Mouse (Mus musculus) liver, embryonic 14.5 days (tissue): ENCODE data around the gene Fgfr2. TPM values are rescaled to one million over a fixed set of nuclear protein-coding genes. Genes with fewer than 3 reads are reported as not detected.
A peak's percentile ranks its signal among the peaks of the same experiment; 100 is the strongest.

ENCODE experiments used
- ATAC-seq: fragments of 200-750 bp; cut with Nextera tagmentation; 2 replicates; pipeline ENCODE4 v1.8.0; 2017; ENCODE audit warnings: moderate number of reproducible peaks, mild to moderate bottlenecking, moderate library complexity; ENCODE audit not compliant: insufficient read depth
- DNase-seq, 3 experiments: peaks; one replicate each; pipeline ENCODE4 v3.0.0-alpha.2; 2012 to 2013; ENCODE audit warnings: low read depth in 3 of 3, low spot score in 3 of 3
- H3K27ac ChIP-seq: fragments of 300-500 bp; sonication (generic); 2 replicates; pipeline ENCODE4 v1.5.1; 2014; ENCODE audit warnings: moderate library complexity, mild to moderate bottlenecking, control low read depth, inconsistent platforms
- H3K27me3 ChIP-seq: fragments of 300-500 bp; sonication (generic); 2 replicates; pipeline ENCODE4 v1.6.1; 2014; ENCODE audit warnings: mild to moderate bottlenecking, low read length, moderate library complexity; ENCODE audit not compliant: control insufficient read depth, insufficient read depth
- H3K36me3 ChIP-seq: fragments of 300-500 bp; sonication (generic); replicated peaks from 2 replicates; pipeline ENCODE4 v1.6.1; 2014; ENCODE audit warnings: low read depth; ENCODE audit not compliant: control insufficient read depth, insufficient read depth
- H3K4me1 ChIP-seq, 2 experiments: fragments of 200-500 bp in 1 of 2; fragments of 300-500 bp in 1 of 2; sonication (generic) in 1 of 2; replicated peaks; 2 replicates each; pipeline ENCODE4 v1.6.1; 2012 to 2014; ENCODE audit warnings: antibody characterized with exemption in 1 of 2, inconsistent platforms in 1 of 2, low read length in 1 of 2; ENCODE audit not compliant: control insufficient read depth in 2 of 2, insufficient read depth in 2 of 2
- H3K4me2 ChIP-seq: fragments of 300-500 bp; sonication (generic); 2 replicates; pipeline ENCODE4 v1.6.1; 2014; ENCODE audit warnings: low read depth, mild to moderate bottlenecking, control low read depth, moderate library complexity
- H3K4me3 ChIP-seq, 2 experiments: fragments of 200-500 bp in 1 of 2; fragments of 300-500 bp in 1 of 2; sonication (generic) in 1 of 2; 2 replicates each; pipeline ENCODE4 v1.5.1; 2012 to 2014; ENCODE audit warnings: low read depth in 2 of 2, low read length in 2 of 2, mild to moderate bottlenecking in 2 of 2, control low read depth in 1 of 2, inconsistent platforms in 1 of 2, moderate library complexity in 1 of 2; ENCODE audit not compliant: insufficient read depth in 1 of 2
- H3K9ac ChIP-seq: fragments of 300-500 bp; sonication (generic); replicated peaks from 2 replicates; pipeline ENCODE4 v1.6.1; 2014; ENCODE audit warnings: mild to moderate bottlenecking, control low read depth, moderate library complexity
- H3K9me3 ChIP-seq: fragments of 300-500 bp; sonication (generic); 2 replicates; pipeline ENCODE4 v1.6.1; 2016; ENCODE audit warnings: low read length, mixed read lengths; ENCODE audit not compliant: control insufficient read depth
- CTCF ChIP-seq: IDR thresholded peaks from 2 replicates; pipeline ENCODE4 v1.5.1; 2016; ENCODE audit warnings: antibody characterized with exemption, low read depth, control low read depth
- EP300 ChIP-seq: IDR thresholded peaks from 2 replicates; pipeline ENCODE4 v1.6.1; 2016; ENCODE audit warnings: antibody characterized with exemption, low read depth
- WGBS: fragments of 180-500 bp; shearing (Covaris S2); extraction: QIAGEN DNeasy Blood & Tissue Kit; methylation state at CpG from one replicate; pipeline ENCODE4 v1.1.7; 2014; ENCODE audit not compliant: insufficient replicate concordance; 5-methylcytosine and 5-hydroxymethylcytosine counted together
- polyA plus RNA-seq, 2 experiments: library from polyadenylated mRNA; depleted of rRNA in 1 of 2; stranded (reverse) in 1 of 2; unstranded in 1 of 2; fragments of >200 nt; fragmentation: Nextera tagmentation in 1 of 2; extraction: Ambion mirVana in 1 of 2; gene quantifications; 2 replicates each; pipeline versions ENCODE4 v1.2.1 to v1.2.3; 2012 to 2014

The Fgfr2 gene
- polyA plus RNA-seq, 2 experiments = 7.9 to 8.8 TPM

DNA sequence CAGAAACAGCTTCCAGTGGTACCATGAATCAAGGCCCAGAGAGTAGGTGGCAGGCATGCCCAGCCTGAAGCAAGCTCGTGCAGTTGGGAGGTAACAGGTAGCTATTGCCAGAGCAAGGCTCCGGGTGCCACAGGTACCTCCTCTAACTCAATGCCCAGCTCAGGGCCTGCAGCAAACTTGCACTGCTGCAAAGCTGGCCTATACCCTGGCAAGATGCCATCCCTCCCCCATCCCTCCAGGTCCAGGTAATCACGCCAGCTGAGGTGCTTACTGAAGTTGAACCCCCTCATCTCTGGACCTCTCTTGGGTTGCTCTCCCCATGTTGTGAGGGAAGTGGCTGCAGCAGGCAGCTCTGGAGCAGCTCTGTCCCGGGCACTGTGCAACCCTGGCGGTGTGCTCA, 464.5 kb downstream of the Fgfr2 start:
- WGBS = 70% methylated on average over 5 of the region's 5 CpGs
- no peak overlapping the region for H3K27ac ChIP-seq
- TF ChIP-seq CTCF (no peak), EP300 (no peak)

GRCm38 (mm10) chr7:132658058-132658450, 465.1 kb downstream of the Fgfr2 start:
- Histone ChIP-seq H3K27ac (no peak overlapping the region), H3K4me1 (0 out of 4 replicates have a peak, but pooled peaks cover 0 to 5% of the 10 kb centered on the region in 2 experiments), H3K4me2 (no peak overlapping the region), H3K27me3 (no peaks in the 10 kb centered on the region), H3K36me3 (no peaks in the 10 kb centered on the region), H3K4me3 (no peak overlapping the region), H3K9me3 (no peaks in the 10 kb centered on the region), H3K9ac (no peak overlapping the region)
- DNase-seq (no peak), ATAC-seq (no peak)
- TF ChIP-seq EP300 (no peak), CTCF (no peak)
- WGBS = 44% methylated on average over 9 of the region's 9 CpGs

More for the DNA sequence above, 464.5 kb downstream of the Fgfr2 start:
- Histone ChIP-seq H3K4me3 (no peak overlapping the region), H3K9ac (no peak overlapping the region), H3K9me3 (no peaks in the 10 kb centered on the region), H3K36me3 (no peaks in the 10 kb centered on the region), H3K4me1 (0 out of 4 replicates have a peak, but pooled peaks cover 0 to 5% of the 10 kb centered on the region in 2 experiments), H3K27me3 (no peaks in the 10 kb centered on the region), H3K4me2 (no peak overlapping the region)
- ATAC-seq = no peak
- DNase-seq = no peak

- Histone ChIP-seq H3K9me3 (no peaks in the 10 kb centered on the region), H3K27me3 (no peaks in the 10 kb centered on the region), H3K4me3 (no peak overlapping the region), H3K9ac (no peak overlapping the region), H3K36me3 (no peaks in the 10 kb centered on the region), H3K4me1 (0 out of 4 replicates have a peak, but pooled peaks cover 0 to 5% of the 10 kb centered on the region in 2 experiments), H3K27ac (no peak overlapping the region), H3K4me2 (no peak overlapping the region)
- WGBS = 60% methylated on average over 14 of the region's 14 CpGs
- ATAC-seq = no peak
- TF ChIP-seq CTCF = no peak
- no peak for TF ChIP-seq EP300
- DNase-seq = no peak
Observed at GRCm38 (mm10) chr7:132657371-132658057, 465.6 kb downstream of the Fgfr2 start.

DNA sequence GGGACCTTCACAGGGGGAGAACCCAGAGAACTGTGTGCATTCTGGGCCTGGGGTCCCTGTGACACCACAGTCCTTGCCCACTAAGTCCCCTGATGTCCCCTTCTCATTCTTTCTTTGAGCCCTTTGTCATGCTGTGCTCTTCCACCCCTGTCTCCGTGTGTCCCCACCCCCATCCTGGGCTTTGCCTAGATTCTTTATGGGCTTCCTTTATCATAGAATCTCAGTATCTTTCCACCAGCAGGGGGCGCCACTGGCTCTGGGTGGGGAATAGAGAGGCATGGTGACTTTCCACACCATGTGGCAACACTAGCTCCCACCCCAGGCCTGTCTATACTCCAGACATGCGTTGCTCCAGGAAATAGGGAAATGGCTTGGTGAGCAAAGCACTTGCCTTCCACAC, 466.6 kb downstream of the Fgfr2 start:
- ATAC-seq (peak; percentile 59; the same call in 1 of the 2 replicates), DNase-seq (peak; percentile 53 to 70 (median 63))
- Histone ChIP-seq H3K4me1 (0 out of 4 replicates have a peak, but pooled peaks cover 0 to 5% of the 10 kb centered on the region in 2 experiments), H3K27ac (no peak overlapping the region), H3K4me2 (peak overlapping the region; percentile 21), H3K36me3 (no peaks in the 10 kb centered on the region), H3K27me3 (no peaks in the 10 kb centered on the region), H3K4me3 (no peak overlapping the region), H3K9ac (no peak overlapping the region), H3K9me3 (no peaks in the 10 kb centered on the region)
- TF ChIP-seq EP300 = no peak
- peak; percentile 86 for TF ChIP-seq CTCF
- WGBS = 1% methylated on average over 3 of the region's 3 CpGs

GRCm38 (mm10) chr7:132656075-132656474, 467.1 kb downstream of the Fgfr2 start:
- 13% methylated on average over 9 of the region's 9 CpGs for WGBS
- no peaks in the 10 kb centered on the region for H3K27me3 ChIP-seq
- no peak for TF ChIP-seq EP300
- peak; percentile 97 for TF ChIP-seq CTCF
- no peak overlapping the region for H3K4me3 ChIP-seq
- H3K4me2 ChIP-seq = peak overlapping the region; percentile 21
- no peak overlapping the region for H3K27ac ChIP-seq
- 0 out of 4 replicates have a peak, but pooled peaks cover 0 to 5% of the 10 kb centered on the region in 2 experiments for H3K4me1 ChIP-seq
- H3K9me3 ChIP-seq = no peaks in the 10 kb centered on the region
- peak; percentile 64 for ATAC-seq
- DNase-seq = peak; percentile 76 to 79 (median 77)
- no peaks in the 10 kb centered on the region for H3K36me3 ChIP-seq
- no peak overlapping the region for H3K9ac ChIP-seq
